Mouse (Mus musculus) kidney, postnatal 14 days (tissue): Measurements from ENCODE around the gene Slc9a9.
"Not testable (repeated sequence)": the region's sequence is repeated elsewhere in the genome, so short reads cannot be mapped to it uniquely, and the experiment has no call there.

Source experiments
- DNase-seq: peaks from one replicate; pipeline ENCODE4 v3.0.0; 2022; ENCODE audit warnings: mixed read lengths

Gene Slc9a9

DNA sequence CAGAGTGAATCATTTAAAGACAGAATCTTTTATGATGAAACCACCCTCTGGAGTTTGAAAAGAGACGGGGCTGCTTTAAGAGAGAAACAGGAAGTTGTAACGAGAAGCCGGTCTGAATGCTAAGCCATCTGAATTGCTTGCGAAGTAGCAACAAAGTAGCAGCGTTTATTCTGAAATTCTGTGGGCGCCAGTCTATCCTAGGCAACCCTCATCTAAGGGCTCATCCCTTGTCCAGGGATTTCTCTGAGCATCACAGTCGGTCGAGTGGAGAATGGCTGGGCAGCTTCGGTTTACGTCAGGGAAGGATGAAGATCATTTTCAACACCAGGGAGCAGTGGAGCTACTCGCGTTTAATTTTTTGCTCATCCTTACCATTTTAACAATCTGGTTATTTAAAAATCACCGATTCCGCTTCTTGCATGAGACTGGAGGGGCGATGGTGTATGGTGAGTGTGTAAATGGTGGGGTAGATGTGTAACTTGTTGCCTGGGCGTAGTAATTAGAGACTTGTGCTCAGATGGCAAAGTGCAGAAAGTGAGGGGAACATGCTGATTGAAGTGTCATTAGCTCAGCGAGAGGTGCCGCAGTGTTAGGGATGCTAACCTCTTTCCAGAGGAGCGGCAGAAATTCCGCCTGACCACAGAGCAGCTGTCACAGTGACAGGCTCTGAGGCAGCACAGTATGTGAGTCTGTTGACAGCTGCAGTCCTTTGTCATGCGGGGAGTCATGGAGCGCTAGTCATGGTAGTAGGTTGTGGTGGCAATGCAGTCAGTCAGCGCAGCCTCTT, at the start of gene Slc9a9:
Gene Slc9a9, plus strand, starts transcription at position 119 of the 787 bp plus-strand sequence.
- peak; percentile 14 for DNase-seq

DNA sequence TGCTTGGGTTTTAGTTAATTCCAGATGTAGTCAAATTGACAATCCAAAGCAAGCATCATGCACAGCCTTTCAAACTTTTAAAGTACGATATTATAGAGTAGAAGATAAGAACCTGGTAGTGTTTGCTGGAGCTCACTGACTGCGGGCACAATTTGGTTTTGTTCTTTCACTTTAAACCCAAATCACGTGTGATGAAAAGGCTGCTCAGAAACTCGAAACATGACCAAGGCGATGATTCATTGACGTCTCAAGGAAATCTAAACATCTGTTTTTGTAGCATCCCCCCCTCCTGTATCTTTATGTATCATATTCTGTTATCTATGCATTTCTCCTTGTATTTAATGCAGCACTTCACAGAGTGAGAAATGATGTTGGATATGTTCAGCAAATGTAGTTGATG, 49.4 kb upstream of the Slc9a9 start:
- no peak for DNase-seq

DNA sequence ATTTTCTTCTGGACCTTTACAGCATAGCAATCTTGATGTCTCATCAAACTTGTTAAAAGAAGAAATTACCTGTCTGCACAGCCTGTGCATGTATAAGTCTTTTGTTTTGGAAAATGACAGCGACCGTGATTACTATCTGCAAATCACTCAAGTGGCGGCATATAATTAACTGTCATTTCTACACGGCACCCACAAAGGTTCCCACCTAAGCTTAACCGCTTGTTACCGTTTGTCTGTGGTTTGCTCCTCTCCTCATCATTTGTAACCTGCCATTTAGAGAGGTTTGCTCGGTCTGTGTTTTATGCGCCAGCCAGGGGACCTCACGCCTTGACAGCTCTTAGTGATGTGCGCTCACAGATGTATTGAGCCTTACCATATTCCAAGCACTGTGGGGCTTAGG, 48.9 kb upstream of the Slc9a9 start:
- DNase-seq, result no peak

DNA sequence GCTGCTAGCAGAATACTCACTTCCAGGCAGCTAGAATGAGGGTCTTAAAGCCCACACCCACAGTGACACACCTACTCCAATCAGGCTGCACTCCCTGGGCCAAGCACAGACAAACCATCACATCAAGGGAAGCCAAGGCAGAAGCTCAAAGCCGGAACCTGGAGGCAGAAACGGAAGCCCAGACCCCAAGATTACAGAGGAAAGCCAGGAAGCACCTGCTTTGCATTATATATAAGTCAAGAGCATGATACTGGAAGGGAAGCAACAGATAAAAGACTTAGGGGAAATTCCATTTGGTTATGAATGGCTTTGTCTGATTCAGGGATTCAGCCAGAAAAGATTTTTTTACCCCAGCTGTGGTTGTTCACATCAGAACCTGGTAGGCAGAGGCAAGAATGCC, 47.8 kb upstream of the Slc9a9 start:
- DNase-seq, result no peak

DNA sequence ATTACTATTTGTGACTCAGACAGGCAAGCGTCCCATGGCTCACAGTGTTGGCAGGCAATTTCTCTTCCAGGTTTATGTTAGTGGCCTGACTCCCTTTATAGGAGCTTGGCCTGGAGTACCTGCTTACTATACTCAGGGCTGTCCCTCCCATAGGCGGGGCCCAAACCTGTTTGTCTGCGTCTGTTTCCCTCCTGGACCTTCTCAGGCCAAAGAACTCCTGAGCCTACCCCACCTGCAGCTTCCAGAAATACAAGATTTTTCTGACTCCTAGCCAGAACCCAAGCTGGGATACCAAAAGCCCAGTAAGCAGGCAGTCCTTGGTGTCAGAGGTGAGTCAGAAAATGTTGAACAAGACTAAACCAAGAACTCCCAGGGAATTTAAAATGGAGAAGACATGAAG, 43.0 kb upstream of the Slc9a9 start:
- DNase-seq, result no peak

DNA sequence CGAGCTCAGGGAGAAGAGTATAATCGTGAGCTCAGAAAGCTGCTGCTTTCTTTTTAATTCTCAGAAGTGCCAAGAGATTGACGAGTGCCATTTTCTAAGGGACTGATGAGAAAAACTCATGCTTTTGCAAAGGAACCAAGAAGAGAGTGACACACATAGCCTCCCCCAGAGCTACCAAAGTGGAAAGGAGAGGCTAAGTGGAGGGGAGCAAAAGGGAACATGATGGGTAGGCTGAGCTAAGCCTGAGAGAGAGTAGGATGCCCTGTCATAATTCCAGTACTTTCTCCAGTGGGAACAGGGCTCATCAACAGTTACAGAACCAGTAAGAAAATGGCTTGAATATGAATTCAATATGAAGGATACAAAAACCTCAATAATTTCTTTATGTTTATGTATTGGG, 40.8 kb upstream of the Slc9a9 start:
- DNase-seq, result no peak

DNA sequence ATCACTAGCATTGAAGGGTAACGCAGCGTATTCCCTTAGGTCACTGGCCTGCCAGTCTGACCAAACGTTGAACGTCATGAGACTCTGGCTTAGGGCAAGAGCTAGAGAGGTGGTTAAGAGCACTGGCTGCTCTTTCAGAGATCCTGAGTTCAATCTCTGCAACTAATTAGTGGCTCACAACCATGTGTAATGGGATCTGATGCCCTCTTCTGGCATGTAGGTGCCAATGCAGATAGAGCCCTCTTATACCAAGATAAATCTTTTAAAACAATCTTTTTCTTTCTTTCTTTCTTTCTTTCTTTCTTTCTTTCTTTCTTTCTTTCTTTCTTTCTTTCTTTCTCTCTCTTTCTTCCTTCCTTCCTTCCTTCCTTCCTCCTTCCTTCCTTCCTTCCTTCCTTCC, 35.4 kb upstream of the Slc9a9 start:
- not testable (repeated sequence) for DNase-seq

DNA sequence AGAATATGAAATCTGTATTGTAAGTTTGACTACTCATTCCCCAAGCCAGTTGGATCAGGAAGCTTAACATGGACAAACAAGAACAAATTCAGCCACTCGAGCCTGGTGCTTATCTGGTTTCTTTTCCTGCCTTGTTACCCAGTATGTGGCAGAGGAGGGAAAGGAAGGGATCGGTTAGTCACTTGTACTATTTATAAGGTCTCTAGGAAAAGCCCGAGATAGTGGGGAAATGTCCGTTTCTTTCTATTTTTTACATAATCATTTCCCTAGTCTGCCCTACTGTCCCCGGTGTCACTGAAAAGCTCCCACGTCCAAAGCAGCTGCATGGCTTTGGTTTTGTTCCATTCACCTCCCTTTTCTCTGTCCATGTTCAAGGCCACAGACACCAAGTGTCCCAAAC, 24.1 kb upstream of the Slc9a9 start:
- DNase-seq, result no peak

DNA sequence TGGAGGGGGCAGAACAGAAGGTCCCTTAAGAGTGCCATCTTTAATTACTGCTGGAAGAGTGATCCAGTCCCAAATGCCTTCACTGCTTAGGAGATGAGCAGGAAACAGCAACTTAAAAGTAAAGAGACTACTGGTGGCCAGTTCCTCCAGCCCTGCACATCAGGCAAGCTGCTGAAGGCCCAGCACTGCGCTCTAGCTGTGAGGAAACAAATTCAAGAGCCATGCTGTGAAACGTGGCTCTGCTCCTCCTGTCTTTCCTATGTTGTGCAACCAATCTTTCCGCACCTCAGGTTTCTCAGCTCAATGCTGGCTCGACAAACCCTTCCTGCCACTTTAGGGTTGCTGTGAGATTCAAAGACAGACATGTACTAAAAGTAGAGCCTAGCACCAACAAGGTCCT, 22.3 kb upstream of the Slc9a9 start:
- no peak for DNase-seq

DNA sequence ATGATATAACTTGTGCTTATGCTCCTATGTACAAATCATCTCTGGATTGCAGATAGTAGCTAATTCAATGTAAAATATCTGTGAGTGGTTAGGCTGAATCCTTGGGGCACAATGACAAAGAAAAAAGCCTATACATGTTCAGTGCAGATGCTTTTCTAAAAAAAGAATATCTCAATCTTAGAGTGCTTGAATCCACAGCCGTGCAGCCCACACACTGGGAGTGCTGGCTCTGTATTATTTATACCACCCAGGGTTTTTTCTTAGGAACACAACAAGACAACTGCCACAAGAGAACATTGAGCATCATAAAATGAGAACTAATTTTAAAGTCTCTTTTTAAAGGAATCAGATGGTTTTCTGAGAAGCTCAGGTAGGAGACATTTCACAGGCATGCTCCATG, 19.7 kb upstream of the Slc9a9 start:
- no peak for DNase-seq

DNA sequence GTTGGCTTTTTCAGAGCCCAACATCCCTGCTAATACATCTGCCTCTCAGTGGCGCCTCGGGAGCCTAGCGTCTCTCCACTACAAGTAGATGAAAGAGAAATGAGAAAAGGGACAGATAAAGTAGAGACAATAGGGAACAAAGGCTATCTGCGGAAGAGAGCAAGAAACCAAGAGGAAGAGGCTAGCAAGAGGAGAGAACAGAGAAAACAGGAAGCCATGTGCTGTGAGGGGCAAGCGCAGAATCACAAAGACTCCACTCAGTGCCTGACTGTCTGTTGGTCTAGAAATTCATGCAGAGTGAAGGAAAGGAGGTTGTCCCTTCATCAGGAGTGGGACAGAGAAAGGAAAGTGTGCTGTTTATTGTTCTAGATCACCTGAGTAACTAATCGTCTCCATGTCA, 16.5 kb upstream of the Slc9a9 start:
- no peak for DNase-seq

DNA sequence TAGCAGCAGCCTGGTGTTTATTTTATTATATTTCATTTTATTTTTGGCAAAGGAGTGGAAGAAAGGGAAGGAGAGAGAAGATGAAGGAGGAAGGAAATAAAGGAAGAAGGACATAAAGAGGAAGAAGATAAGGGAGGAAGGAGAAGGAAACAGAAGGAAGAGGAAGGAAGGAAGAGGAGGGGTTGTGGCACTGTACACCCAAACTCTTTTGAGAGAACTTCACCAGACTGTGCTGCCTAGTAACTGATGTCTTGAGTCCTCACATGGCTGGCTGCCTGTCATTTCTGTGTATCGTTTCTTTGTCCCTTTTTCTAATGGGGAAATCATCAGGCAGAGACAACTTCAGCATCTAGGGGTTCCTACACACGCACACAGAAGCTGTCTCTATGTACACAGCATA, 15.9 kb upstream of the Slc9a9 start:
- no peak for DNase-seq

DNA sequence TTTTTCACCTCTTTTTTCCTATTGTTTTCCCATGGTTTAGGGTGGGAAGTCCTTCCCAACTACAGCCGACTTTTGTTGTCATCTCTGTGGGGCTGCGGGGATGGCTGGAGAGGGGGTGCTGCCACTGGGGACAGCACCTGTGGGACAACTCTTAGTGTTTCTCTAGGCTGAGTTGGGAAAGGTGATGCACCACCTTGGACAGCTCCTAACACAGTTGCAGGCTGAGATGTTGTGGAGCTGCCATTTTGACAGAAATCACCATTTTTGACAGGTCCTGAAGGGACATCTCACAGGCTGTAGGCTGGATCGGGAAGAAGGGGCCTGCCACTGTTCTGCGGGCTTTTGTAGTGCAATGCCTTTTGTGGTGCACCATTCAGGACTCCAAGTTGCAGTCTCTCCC, 13.4 kb upstream of the Slc9a9 start:
- DNase-seq, result no peak

DNA sequence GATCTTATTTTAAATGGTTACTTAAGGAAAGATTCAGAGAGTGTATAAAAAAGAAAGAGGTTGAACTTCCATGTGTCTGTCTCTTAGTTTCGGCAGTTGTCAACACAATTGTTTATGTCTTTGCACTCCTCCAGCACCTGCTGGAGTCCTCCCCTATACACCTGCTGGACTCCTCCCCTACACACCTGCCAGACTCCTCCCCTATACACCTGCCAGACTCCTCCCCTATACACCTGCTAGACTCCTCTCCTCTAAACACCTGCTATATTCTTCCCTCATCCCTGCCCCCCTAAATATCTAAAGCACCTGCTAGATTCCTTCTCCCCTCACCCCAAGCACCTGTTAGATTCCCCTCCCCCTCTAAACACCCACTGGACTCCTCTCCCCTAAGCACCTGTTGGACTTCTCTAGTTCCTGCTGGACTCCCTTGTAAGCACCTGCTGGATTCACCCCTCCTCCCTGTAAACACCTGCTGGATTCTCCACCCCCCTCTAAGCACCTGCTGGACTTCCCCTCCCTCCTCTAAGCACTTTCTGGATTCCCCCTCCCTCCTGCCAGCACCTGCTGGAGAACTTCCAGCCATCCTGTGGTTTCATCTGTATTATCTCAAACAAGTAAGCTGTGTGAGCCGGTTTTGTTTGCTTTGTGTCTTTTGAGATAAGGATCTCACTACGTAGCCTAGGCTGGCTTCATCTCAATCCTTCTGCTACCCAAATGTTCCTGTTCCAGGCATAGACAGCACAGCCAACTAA, 10.1 kb upstream of the Slc9a9 start:
- no peak for DNase-seq

DNA sequence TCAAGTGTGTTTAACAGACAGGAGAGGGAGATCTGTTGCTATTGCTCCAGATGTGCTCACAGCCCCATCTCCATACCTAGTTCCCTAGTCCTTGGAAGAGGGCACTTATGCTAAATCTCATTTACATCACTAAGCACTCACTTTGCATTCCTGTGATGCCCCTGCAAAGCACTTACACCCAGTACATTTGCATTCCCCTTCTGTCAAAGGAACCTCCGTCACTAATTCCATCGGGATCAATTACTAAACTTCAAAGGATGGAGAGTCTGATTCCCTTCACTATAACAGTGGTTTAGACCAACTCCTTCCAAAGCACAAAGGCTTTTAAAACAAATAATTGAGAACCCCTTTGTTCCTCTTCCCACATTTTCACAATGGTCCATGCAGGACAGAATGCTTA, 7.9 kb upstream of the Slc9a9 start:
- no peak for DNase-seq

DNA sequence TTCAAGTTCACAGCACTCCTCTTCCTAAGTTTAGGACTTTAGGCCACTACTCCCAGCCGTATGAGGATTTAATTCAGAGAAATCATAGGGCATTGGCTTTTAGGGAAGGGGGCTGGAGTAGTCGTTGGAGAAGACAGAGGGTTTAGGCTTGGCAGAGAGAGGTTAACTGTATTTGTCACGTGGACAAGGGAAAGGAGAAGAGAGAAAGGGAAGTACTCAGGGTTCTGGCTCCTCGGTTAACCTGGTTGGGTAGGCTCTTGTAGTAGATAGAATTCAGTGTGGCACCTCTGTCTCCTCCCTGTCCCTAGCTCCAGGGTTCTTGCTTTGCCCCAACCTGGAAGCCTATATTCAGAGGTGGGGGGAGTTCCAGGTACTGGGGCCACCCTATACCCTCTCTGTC, 4.5 kb upstream of the Slc9a9 start:
- DNase-seq, result no peak

DNA sequence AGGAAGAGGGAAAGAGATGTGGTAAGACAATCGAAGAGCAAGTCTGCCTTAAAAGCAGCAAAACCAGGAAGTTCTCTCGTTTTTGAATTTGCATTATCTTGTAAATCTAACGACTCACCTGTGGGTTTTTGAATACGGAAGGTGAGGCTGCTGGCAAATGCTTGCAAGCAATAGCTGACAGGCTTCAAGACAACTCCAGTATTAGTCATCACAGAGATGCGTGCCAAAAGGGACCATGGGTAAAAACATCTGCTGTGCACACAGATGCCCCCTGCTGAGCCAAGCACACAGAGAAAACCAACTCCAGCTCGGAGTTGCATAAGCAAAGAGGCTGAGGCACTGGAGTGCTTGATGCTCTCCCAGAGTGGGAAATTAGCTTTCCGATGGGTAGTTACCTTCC, 1.1 kb upstream of the Slc9a9 start:
- no peak for DNase-seq

DNA sequence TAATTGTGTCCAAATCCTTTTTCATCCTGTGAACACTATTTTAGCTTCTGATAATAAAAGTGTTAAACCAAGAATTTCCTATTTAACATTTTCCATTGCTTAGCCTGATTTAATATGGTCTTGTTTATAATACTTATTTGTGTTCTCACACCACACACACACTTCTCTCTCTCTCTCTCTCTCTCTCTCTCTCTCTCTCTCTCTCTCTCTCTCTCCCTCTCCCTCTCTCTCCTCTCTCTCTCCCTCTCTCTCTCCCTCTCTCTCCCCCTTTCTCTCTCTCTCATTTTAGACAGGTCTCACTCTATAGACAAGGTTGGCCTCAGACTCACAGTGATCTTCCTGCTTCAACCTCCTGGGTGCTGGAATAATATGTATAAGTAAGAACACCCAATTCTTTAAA, 995 bp downstream of the Slc9a9 start:
- no peak for DNase-seq

DNA sequence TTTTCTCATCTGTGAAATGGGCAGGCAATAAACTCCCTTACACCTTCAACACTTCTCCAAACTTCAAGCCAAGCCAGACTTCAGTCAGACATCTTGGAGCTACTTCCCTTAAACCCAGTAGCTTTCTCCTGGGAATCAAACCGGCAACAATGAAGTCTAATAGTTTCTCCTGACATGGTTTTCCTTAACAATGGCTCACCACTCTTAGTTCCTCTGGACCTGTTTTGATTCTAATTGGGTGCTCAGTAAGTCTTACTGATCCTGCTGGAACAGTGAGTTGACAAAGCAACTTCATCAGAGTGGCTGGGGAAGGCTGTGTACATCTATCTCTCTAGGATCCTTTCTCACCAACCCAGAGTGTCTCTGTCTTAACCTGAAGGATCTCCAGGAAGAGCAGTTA, 5.0 kb downstream of the Slc9a9 start:
- no peak for DNase-seq

DNA sequence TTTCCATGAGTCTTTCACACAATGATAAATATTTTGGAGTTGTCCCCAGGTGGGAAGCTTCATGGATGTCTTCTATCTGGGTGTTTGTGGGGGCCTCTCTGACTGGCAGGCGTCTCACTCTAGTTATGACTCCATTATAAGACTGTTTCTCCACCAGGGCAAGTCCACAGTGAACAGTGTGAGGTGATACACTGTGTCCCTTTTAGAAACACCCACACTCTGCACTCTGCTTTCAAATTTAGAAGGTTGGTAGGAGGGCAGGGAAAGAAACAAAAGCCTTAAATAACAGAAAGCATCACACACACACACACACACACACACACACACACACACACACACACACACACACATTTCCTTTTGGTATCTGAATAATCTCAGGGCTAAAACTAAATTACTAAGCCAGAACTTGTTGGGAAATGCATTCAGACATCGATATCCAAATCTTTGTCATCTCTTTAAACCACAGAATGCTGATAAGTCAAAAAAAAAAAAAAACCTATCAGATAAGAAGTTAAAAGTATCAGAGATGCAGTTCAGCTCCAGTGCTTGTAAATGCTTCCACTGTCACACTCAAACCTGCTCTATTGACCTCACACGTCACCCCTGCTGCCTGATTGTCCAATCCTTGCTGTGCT, 8.4 kb downstream of the Slc9a9 start:
- DNase-seq, result no peak

DNA sequence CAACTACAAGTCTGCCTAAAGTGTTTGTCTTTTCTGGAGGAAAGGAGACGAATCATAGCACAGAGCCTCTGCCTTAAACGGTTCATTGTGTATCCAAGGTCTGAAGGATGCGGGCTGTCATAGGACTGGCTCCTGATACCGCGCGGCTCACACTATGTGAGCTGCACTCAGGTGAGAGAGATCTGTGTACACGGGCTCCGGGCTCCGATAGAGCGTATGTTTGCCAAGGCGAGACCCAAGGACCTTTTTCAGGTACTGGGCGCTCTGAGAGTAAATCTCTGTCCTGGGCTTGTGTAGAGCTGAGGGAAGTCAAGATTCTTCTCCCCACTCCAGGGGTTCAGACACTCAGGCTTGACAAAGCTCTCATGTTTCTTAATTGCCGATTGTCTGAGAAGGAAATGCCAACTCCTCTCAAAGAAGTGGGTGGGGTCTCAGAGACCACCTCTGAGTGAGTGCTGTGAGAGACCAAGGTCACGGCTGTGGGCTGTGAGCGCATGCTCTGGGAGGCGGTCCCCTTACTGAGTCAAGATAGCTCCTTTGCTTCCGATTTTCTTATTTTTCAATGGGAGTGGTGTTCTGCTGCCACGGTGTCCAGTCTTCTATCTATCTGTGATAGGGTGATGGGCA, 10.9 kb downstream of the Slc9a9 start:
- DNase-seq, result no peak

DNA sequence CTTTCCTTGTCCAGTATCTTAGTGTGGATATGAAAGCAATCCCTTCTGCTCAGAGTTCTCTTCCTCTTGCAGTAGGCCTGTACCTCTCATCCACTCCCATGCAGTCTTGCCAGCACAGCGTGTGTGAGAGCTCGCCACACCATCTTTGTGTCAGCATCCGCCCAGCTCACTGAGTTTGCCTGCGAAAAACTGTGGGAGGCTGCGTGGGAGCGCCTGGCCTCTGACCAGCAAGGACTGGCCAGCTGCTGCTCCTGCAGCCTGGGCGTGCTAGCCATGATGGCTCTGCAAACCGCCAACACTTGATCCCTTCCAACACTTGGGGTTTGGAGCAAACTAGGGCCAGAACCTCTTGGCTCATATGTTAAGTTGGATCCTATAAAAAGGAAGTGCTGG, 11.4 kb downstream of the Slc9a9 start:
- peak; percentile 17 for DNase-seq

DNA sequence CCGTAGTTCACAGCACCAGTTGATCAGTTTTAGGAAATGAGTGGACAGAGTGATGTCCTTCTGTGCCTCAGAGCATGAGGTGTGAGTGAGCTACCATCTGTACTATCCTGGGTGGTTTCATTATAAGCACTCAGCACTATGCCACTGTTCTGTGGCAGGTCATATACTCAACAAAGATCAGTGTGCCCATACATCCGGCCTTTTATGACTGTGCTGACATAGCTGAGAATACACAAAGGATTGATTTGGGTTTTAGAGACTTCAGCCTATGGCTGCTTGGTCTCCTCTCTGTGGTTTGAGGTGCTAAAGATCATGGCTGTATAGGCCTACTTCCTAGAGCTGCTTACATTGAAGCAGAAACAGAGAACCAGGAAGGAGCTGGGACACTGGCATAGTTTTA, 12.6 kb downstream of the Slc9a9 start:
- DNase-seq, result no peak

DNA sequence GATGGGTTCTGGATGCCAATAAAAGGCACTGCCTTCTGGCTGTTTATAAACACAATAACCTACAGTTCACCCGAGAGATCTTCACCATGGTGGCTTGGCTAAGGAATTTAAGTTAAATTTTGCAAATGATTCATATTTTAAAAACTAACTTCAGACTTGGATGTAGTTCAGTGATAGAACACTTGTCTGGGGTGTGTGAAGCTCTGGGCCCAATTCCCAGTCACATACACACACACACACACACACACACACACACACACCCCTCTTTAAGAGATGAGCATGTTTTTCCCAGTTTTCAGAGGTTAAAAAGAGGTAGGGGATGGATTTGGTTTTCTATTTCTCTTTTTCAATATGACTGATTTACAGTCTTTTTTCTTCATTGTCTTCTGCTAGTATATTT, 15.9 kb downstream of the Slc9a9 start:
- DNase-seq, result no peak
